Mouse (Mus musculus) cerebellum, adult 2 months (tissue): ENCODE results near the gene Haao. TPM values are rescaled to one million over a fixed set of nuclear protein-coding genes. Genes with fewer than 3 reads are reported as not detected.

Experiments
- DNase-seq, 2 experiments: peaks; one replicate each; pipeline ENCODE4 v3.0.0; 2021
- H3K27ac ChIP-seq: fragments of 200-500 bp; 2 replicates; pipeline ENCODE4 v1.5.1; 2012; ENCODE audit warnings: low read length, control low read depth, inconsistent platforms; ENCODE audit not compliant: insufficient read depth
- H3K27me3 ChIP-seq: fragments of 200-500 bp; 2 replicates; pipeline ENCODE4 v1.6.1; 2012; ENCODE audit warnings: inconsistent platforms, mild to moderate bottlenecking, low read length, moderate library complexity; ENCODE audit not compliant: control insufficient read depth, insufficient read depth
- H3K4me1 ChIP-seq: fragments of 200-500 bp; 2 replicates; pipeline ENCODE4 v1.6.1; 2011; ENCODE audit warnings: low read length; ENCODE audit not compliant: control insufficient read depth, insufficient read depth
- H3K4me3 ChIP-seq: fragments of 200-500 bp; replicated peaks from 2 replicates; pipeline ENCODE3; 2011; ENCODE audit warnings: mild to moderate bottlenecking, low read depth, low read length, control low read depth; ENCODE audit not compliant: insufficient read depth
- CTCF ChIP-seq: fragments of 200-500 bp; IDR thresholded peaks from 2 replicates; pipeline ENCODE4 v1.5.1; 2011; ENCODE audit warnings: low read depth, mild to moderate bottlenecking, control low read depth, low read length, moderate library complexity, borderline replicate concordance; ENCODE audit not compliant: insufficient read depth
- POLR2A ChIP-seq: fragments of 200-500 bp; IDR thresholded peaks from 2 replicates; pipeline ENCODE4 v1.6.1; 2011; ENCODE audit warnings: low read length, control low read depth, borderline replicate concordance; ENCODE audit not compliant: insufficient read depth
- WGBS: fragments of 180-500 bp; shearing (Covaris S2); methylation state at CpG from one replicate; pipeline ENCODE4 v1.1.7; 2018; 5-methylcytosine and 5-hydroxymethylcytosine counted together
- polyA plus RNA-seq: library from polyadenylated mRNA; depleted of rRNA; stranded (reverse); fragments of >200 nt; gene quantifications from 2 replicates; pipeline ENCODE4 v1.2.3, GENCODE M21; 2012

Gene Haao
- polyA plus RNA-seq, 1 experiment: 0.75 TPM

DNA sequence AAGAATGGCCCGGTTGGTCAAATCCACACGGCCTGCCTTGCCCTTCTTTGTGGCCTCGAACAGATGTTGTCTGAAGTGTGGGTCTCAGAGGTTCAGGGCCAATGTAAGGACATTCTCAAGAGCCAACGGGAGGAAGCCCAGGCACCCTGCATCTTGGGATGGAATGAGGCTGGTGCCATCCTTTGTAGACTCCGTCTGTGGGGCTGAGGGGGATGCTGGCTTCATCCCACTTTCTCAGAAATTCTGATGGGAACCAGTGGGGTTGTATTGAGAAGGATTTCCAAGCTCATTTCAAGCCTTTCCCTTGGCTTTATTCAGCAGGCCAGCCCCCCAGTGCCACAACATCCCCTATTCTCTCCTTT lies 41.5 kb upstream of the Haao start:
- Histone ChIP-seq H3K27me3 (no peaks in the 10 kb centered on the region), H3K4me3 (no peak overlapping the region), H3K4me1 (no peaks in the 10 kb centered on the region), H3K27ac (no peak overlapping the region)
- WGBS: 69% methylated on average over 5 of the region's 5 CpGs
- no peak for TF ChIP-seq CTCF
- no peak for TF ChIP-seq POLR2A
- DNase-seq: no peak

GRCm38 (mm10) chr17:83887241-83887640 lies 39.5 kb upstream of the Haao start:
- no peak overlapping the region for H3K27ac ChIP-seq
- no peaks in the 10 kb centered on the region for H3K4me1 ChIP-seq
- H3K27me3 ChIP-seq: no peaks in the 10 kb centered on the region
- no peak for DNase-seq
- H3K4me3 ChIP-seq: no peak overlapping the region
- WGBS: 44% methylated on average over 5 of the region's 5 CpGs
- TF ChIP-seq CTCF (no peak), POLR2A (no peak)

- Histone ChIP-seq H3K4me3 (no peak overlapping the region), H3K27ac (no peak overlapping the region), H3K4me1 (no peaks in the 10 kb centered on the region), H3K27me3 (no peaks in the 10 kb centered on the region)
- TF ChIP-seq POLR2A (no peak), CTCF (no peak)
- no peak for DNase-seq
- 84% methylated on average over 3 of the region's 3 CpGs for WGBS
Observed at GRCm38 (mm10) chr17:83886395-83886794, 38.6 kb upstream of the Haao start.

DNA sequence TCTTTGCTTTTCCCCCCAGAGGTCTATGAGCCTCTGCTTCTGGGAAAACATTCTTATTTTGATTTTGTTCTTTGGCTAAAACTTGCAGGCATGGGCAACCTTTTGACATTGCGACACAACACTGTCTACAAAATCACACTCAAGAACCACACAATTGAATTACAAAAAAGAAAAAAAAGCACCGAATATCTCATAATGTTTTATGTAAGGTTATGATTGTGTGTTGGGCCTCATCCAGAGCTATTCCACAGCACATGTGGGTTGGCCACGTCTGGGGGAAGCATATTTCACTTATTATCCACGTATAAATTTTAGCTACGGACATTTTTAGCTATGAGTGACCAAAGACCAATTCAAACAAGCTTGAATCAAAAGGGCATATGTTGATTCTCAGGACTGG lies 38.0 kb upstream of the Haao start:
- no peak overlapping the region for H3K4me3 ChIP-seq
- H3K27ac ChIP-seq: no peak overlapping the region
- DNase-seq: no peak
- 98% methylated on average over 5 of the region's 5 CpGs for WGBS
- TF ChIP-seq POLR2A (no peak), CTCF (no peak)
- H3K4me1 ChIP-seq: no peaks in the 10 kb centered on the region
- no peaks in the 10 kb centered on the region for H3K27me3 ChIP-seq

- Histone ChIP-seq H3K27ac (no peak overlapping the region), H3K4me1 (no peaks in the 10 kb centered on the region), H3K27me3 (no peaks in the 10 kb centered on the region), H3K4me3 (no peak overlapping the region)
- no peak for DNase-seq
- WGBS: 95% methylated on average over 13 of the region's 13 CpGs
- TF ChIP-seq POLR2A (no peak), CTCF (no peak)
Observed at GRCm38 (mm10) chr17:83885021-83885582, 37.3 kb upstream of the Haao start.

DNA sequence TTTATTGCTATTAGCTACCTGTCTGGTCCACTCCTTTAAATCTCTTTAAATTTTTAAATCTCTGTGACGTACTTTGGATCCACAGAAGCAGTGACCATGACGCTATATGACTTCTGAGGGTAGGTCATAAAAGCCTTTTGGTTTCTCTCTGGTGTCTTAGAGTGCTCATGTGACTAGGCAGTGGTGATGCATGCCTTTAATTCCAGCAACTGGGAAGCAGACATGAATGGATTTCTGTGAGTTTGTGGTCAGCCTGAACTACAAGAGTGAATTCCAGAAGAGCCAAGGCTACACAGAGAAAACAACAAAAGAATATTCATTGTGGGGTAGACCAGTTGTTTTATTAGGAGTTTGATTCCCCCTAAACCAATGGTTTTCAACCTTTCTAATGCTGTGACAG lies 35.0 kb upstream of the Haao start:
- H3K4me1 ChIP-seq: no peaks in the 10 kb centered on the region
- H3K27me3 ChIP-seq: no peaks in the 10 kb centered on the region
- TF ChIP-seq CTCF: no peak
- TF ChIP-seq POLR2A: no peak
- 96% methylated on average over 2 of the region's 2 CpGs for WGBS
- no peak for DNase-seq
- no peak overlapping the region for H3K27ac ChIP-seq
- H3K4me3 ChIP-seq: no peak overlapping the region

- TF ChIP-seq POLR2A (no peak), CTCF (no peak)
- H3K27ac ChIP-seq: no peak overlapping the region
- WGBS: 77% methylated on average over 3 of the region's 3 CpGs
- no peaks in the 10 kb centered on the region for H3K4me1 ChIP-seq
- DNase-seq: no peak
- no peaks in the 10 kb centered on the region for H3K27me3 ChIP-seq
- no peak overlapping the region for H3K4me3 ChIP-seq
Observed at GRCm38 (mm10) chr17:83881071-83881470, 33.3 kb upstream of the Haao start.

DNA sequence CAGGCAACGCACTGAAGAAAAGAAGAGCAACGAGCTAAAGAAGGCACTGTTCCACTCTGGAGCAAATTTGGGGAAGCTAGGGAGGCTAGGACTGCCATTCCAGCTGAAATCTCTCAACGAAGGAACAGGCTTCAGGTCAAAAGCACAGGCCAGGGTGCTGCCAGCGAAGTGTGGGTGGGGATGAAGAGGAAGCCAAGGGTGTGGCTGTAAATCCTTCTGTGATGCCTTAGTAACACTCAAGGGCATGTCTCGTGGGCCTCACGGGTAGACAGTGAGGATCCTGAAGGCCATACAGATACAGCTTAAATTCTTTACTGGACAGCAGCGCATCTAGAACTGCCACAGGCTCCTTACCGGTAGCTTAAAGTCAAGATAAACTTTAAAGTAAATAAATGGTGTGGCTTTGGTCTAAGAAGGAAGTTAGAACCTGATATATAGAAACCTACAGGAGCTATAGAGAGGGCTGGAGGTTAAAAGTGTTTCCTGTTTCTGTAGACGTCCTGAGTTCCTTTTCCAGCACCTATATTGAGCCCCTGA lies 32.5 kb upstream of the Haao start:
- no peaks in the 10 kb centered on the region for H3K4me1 ChIP-seq
- no peaks in the 10 kb centered on the region for H3K27me3 ChIP-seq
- TF ChIP-seq POLR2A (no peak), CTCF (no peak)
- no peak for DNase-seq
- 79% methylated on average over 9 of the region's 9 CpGs for WGBS
- H3K4me3 ChIP-seq: no peak overlapping the region
- H3K27ac ChIP-seq: no peak overlapping the region

DNA sequence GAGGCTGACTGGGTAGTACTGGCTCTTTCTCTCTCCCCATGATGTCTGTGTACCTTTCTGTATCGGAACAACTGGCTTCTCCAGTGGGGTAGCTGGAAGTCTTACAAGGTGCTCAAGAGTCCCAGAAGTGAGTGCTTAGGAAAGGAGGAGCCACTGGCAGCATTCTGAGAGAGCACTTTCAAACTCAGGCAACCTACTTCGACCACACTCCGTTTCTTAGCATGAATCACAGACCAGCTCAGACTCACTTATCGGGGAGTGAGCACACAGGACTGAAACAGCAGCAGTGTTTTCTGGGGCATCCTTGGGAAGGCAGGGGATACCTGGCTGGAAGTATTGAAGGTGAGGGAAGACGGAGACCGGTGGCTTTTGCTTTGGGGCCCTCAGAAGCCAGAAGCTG lies 31.9 kb upstream of the Haao start:
- WGBS: 91% methylated on average over 6 of the region's 6 CpGs
- TF ChIP-seq CTCF (no peak), POLR2A (no peak)
- H3K4me3 ChIP-seq: no peak overlapping the region
- H3K27me3 ChIP-seq: no peaks in the 10 kb centered on the region
- no peak overlapping the region for H3K27ac ChIP-seq
- no peak for DNase-seq
- H3K4me1 ChIP-seq: no peaks in the 10 kb centered on the region
